Mouse (Mus musculus) neural tube, embryonic 10.5 days (tissue): ENCODE measurements around the gene Srm.

ENCODE experiments used
- DNase-seq: peaks from one replicate; pipeline ENCODE4 v3.0.0-alpha.2; 2017; ENCODE audit warnings: low spot score; ENCODE audit errors: extremely low spot score

Gene Srm

DNA sequence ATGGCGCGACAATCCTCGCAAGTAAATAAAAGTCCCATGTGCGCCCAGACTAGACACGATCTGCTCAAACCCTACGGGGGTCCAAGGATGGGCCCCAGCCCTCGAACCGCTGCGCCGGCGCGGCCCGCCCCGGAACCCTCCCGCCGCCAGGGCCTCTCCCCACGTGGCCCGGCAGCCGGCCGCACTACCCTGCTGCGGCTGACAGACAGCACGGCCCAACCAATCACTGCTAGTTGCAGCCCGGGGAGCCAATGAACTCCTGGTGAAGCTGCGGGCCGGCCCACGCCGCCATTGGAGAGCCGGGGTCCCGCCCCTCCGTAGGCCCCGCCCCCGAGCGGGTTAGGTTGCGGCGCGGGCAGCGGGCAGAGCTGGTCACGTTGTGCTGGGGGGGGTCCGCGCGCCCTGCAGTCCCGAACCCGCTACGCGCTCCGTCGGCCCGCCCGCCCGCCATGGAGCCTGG lies at the start of gene Srm:
Srm (plus strand) TSS at position 333 of the 460 bp plus-strand sequence.
- DNase-seq: peak; percentile 94

DNA sequence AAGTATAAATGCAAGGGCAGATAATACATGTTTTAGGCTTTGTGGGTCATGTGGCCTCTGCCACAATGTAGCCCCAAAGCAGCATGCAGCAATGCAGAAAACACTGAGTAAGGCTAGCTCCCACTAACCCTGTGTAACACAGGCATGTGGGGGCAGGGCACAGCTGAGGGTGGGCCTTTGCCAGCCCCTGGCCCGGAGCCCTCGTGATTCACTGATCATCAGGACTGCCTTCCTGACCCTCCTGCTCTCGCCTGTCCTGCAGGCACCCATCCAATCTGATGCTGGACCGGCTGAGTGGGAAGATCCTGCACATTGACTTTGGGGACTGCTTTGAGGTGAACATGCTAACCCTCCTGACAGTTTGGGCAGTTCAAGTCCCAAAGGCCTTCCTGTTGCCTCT lies 42.2 kb upstream of the Srm start:
- DNase-seq: no peak

DNA sequence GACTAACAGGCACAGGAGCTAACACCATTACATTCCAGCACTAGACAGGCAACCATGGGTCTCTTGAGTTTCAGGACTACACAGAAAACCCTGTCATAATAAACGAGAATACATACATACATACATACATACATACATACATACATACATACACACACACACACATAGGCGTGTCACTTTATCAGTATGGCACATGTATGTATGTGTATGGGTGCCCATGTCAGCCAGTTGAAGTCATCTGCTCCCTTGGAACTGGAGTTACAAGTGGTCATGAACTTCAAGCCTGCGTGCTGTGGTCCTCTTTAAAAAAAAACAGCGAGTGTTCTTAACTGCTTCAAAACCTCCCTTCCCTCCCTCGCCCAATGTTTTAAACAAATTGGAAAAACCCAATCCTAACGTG lies 33.5 kb upstream of the Srm start:
- no peak for DNase-seq

DNA sequence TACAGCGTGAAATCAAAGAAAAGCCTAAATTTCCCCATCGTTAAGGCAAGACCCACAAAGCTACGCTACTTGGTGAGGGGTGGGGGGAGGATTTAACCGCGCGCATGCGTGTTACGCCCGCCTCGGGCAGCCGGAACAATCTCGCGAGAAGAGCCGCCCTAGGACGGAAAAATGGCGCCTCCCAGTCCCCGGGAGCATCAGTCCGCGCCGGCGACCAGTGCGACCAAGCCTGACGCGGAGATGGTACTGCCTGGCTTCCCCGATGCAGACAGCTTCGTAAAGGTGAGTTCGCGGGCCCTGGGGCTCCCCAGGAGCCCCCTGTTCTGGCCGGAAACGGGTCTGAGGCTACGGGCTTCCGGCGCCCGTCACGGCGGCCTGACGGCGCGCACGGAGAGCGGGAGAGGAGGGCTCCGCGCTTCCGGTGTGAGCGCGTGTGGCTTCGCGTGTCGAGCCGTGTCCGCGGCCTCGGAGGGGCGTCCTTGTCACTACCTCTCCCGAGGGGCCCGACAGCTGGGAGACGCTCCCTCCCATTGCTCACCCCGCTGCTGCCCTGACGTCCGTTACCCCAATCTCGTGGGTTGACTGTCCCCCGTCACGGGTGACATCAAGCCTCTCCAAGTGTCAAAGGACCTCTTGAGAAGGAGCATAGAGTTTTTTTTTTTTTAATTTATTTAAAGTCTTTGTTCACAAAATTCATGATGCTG lies 32.9 kb upstream of the Srm start, which contains the start of gene Exosc10:
Exosc10 (plus strand) TSS at position 133 of the 704 bp plus-strand sequence.
- DNase-seq: peak; percentile 88

DNA sequence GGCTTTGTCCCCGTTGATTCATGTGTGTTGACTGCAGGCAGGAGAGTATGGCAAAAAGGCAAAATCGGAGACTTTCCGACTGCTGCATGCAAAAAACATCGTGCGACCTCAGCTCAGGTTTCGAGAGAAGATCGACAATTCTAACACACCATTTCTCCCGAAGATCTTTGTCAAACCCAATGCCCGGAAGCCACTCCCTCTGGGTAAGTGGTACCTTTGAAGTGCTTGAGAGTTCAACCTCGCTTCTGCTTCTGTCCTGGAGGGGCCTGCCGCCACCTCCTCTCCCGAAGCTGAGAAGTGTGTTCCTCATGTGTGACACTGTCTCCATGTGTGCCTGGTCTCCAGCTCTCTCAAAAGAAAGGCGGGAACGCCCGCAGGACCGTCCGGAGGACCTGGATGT lies 28.6 kb upstream of the Srm start:
- DNase-seq: no peak

DNA sequence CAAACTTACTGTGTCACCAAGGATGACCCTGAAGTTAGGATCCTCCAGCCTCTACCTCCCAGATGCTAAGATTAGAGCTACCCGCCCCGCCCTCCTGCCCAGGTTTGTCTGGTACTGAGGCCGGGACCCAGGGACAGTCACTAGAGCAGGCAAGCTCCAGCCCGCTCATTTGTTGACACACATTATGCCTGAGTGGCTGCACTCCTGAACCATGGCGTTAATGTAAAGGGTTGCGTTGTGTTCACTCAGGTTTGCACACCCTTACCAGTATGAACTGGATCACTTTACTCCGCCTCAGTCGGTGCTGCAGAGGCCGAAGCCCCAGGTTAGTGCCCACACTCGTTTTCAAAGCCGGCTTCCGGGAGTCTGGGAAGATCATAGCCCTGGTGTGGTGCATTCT lies 27.7 kb upstream of the Srm start:
- no peak for DNase-seq

DNA sequence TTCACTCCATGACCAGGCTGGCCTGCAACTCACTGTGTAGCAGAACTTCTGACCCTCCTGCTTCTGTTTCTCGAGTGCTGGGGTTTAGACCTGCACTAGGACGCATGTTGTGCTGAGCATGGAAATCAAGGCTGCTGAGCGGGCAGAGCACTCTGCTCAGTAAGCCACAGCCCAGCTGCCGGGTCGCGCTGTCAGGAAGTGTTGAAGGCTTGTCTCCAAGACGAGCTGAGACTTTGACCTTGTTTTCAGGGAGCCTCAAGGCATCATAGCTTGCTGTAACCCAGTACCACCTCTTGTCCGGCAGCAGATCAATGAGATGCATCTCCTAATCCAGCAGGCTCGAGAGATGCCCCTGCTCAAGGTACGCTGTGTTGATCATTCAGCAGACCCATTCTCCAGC lies 21.2 kb upstream of the Srm start:
- no peak for DNase-seq

DNA sequence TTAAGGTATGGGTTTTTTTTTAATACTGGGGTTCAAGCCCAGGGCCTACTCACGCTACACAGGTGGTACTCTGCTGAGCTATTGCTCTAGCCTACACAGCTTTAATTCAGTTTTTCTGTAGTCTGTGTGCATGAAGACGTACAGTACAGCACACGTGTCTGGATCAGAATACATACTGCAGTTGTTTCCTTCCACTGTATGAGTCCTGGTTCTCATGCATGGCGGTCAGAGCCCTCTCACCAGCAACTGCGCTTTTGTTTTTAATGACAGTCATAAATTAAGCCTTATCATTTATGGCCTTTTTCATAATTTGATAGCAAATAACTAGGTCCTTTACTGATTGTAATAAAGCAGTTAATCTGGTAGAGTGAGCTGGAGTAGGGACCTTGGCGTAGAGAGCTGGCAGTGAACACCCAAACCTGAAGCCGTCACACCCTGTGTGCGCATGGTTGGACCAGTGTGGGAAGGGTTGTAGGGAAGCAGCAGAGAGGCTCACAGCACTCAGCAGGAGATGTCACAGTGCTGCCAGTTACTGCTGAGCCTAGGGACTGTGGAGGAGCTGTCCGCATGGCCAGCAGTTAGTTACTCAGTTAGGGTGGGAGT lies 20.5 kb upstream of the Srm start:
- DNase-seq: no peak

DNA sequence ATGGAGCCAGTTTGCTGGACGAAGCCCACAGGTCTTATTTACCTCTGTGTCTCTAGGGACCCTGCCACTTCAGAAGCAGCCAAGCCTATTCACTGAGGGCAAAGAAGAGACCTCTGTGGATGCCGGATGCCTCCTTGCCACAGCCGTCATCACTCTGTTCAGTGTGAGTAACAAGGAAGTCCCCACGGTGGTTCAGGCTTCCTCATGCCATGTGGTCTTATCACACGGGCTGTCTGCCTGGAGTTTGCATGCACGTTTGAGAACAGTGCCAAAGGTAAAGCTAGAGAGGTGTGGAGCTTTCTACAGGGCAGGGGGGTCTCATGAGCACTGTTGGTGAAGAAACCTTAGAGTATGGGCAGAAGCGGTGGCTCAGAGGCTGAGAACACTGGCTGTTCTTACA lies 18.1 kb upstream of the Srm start:
- DNase-seq: no peak

DNA sequence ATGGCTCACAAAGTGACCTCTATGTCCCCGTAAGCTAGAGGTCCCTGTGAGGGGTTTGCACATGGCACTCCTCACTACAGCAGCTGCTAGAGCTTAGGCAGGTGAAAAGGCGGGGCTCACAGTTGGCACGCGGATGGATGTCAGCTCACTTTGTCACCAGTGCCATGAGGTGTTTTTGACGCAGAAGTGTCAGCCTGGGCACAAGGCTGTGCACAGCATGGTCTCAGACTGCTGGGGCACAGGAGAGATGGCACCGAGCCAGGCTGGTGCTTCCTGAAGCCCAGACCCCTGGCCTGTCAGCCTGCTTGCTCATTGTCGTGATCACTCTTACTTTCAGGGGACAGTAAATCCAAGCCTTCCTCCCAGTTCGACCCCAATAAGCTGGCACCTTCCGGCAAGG lies 10.5 kb upstream of the Srm start:
- no peak for DNase-seq

DNA sequence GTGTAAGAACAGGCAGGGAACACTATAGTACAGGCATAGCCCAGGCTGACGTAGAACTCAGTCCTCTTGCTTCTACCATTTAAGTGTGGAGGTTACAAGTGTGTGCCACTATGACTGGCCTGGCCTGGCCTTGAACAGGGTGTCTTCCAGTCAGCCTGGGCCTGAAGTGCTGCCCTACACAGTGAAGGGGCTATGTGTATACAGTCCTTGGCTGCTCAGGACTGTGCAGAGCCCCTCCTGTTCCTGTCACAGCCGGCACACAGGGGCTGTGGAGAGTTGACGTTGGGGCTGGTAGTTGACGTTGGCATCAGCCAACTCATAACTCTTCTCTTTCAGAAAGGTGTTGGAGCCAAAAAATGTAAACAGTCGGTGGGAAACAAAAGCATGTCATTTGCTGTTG lies 9.9 kb upstream of the Srm start:
- DNase-seq: no peak

DNA sequence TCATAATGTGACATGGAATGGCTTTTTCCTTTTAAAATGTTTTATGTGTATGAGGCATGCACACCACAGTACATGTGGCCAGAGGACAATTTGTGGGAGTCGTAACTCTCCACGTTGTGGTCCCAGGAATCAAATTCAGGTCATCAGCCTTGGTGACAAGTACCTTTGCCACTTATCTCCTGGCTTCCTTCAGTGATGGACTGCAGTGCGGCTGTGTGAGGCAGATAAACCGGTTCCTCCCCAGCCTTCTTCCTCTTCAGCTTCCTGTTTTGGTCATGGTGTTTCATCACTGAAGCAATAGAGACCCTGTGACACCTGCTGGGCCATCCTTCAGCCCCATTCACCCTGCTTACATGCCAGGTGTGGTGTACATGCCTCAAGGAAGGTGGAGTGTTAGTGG lies 8.0 kb upstream of the Srm start:
- no peak for DNase-seq

DNA sequence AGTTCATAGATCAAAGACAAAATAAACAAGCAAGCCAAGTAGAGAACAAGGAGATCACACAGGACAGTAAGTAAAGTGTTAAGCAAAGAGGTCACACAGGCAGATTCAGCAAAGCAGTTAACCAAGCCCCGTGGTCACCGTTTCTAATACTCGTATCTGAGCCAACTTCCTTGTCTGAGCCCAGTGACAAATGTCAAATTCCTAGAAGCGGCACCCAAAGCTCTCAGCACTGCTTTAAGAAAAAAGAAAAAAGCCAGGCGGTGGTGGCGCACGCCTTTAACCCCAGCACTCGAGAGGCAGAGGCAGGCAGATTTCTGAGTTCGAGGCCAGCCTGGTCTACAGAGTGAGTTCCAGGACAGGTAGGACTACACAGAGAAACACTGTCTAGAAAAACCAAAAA lies 4.7 kb upstream of the Srm start:
- no peak for DNase-seq

DNA sequence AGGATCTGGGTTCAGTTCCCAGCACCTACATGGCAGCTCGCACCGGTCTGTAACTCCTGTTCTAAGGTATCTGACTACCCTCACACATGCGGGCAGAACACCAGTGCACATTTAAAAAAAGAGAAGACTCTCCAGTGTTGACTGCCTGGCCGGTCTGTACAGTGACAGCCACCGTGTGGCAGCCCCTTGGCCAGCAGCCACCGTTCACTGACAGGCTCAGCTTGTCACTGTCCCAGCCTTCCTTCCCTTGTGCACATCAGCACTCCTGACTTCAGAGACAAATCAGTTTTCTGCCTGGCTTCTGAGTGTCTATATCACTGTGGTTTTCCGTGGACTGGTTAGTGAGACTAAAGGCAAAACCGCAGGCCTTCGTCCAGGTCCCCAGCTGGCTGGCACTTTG lies 2.5 kb upstream of the Srm start:
- no peak for DNase-seq

DNA sequence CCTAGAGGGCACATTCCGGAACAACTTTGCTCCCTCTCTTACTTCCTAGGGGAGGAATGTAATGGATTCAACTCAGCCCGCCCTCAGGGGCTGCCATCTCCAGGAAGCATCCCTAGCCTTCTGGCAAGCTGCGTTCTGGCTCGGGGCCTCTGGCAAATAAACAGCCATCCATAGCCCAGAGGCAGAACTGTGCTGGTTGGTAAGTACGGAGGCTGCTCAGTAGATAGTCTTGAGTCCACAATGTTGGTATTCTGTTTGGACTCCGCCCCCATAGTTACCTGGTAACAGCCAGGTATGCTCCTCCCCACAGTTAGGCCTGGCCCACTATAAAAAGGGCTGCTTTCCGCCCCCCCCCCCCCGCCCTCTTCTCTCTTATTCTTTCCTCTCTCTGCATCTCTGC lies 1.7 kb upstream of the Srm start:
- DNase-seq: no peak

DNA sequence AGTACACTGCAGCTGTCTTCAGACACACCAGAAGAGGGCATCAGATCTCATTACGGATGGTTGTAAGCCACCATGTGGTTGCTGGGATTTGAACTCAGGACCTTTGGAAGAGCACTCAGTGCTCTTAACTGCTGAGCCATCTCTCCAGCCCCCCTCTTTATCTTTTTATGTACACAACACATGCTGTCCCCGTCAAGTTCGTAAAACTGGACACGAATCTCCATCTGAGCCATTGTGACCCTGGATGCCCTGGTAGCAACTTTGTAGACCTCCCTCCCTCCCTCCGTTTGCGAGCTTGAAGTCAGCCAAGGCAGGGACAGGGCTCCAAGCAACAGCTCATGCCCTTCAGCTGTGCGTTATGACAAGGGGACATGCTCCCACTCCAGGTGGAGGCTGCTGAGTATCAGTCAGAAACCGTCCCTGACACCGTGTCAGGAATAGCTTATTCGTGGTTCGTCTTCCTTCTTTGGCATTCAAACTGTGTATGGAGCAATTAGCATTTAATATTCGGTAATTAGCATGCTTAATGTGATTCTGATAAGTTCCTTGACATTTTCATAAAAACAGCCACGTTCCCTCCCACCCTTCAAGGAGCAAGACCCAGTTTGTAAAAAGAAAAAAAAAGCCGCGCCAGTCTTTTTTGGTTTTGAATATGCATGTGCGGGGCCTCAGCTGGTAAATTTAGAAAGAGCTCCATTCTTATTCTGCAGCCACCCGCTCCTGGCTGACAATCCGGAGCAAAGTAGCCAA lies 707 bp upstream of the Srm start:
- peak; percentile 55 for DNase-seq

DNA sequence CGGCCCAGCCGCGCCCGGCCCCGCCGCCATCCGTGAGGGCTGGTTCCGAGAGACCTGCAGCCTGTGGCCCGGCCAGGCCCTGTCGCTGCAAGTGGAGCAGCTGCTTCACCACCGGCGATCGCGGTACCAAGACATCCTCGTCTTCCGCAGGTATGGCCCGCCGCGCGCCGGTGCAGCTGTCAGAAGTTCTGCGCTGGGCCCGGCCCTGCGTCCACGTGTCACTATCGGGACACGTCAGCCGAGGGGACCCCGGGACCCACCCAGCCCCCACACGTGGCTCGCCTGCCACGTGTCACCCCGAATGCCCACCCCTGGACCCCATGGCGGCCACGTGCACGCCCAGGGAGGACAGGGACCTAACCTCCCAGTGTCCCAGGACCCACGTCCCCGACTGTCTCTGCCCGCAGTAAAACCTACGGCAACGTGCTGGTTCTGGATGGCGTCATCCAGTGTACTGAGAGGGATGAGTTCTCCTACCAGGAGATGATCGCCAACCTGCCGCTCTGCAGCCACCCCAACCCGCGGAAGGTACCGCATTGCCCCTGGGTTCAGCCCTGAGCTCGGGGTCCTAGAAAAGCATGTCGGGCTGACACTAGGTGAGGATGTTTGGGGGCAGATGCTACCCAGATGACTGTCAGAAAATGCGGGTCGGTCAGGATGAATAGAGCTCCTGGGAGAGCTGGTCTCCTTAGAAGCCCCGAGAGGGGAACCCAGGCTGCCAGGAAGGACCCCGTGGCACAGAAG lies 506 bp downstream of the Srm start:
- DNase-seq: peak; percentile 38

DNA sequence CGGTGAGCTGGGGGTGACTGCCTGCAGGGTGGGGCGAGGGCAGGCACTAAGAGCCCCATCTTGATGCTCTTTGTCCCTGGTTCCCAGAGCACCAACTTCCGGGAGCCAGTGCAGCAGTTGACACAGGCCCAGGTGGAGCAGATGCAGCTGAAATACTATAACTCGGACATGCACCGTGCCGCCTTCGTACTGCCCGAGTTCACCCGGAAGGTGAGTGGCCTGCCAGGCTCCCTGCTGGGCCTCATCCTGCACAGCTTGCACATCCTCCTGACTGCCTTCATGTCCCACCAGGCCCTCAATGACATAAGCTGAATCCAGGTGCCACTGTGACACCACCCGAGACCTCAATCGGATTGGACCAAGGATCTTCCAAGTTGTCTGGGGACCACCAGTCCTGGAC lies 2.7 kb downstream of the Srm start:
- DNase-seq: no peak

DNA sequence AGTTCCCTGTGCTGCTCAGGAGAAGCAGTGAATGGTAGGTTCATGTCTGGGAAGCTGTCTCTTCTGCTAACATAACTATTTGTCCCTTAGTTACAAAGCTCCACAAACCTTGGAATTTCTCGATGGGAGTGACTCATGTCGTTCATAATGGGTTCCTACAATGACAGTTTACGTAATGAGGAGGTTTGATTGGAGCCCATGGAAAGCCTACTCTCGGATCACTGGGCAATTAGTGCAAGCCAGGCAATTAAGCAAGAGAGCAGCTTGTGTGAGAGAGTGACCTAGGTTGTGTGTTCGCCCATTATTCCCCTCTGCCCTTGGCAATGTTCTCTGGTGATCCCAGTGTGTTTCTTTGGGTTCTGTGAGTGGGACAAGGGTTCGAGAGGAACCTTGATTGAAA lies 4.6 kb downstream of the Srm start:
- no peak for DNase-seq

DNA sequence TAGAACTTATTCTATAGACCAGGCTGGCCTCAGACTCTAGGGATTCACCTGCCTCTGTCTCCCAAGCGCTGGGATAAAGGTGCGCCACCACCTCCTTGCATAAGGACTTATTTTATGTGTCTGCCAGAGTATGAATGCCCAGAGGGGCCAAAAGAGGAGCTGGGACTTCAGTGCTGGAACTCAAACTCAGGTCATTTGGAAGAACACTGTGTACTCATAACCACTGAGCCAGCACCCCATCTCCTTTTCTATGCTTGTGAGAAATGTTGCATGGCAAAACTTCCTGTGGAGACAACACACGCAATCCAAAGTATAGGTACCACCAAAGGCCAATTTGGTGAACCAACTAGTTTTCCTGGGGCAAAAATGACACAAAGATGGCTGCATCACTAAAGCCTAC lies 5.4 kb downstream of the Srm start:
- no peak for DNase-seq

DNA sequence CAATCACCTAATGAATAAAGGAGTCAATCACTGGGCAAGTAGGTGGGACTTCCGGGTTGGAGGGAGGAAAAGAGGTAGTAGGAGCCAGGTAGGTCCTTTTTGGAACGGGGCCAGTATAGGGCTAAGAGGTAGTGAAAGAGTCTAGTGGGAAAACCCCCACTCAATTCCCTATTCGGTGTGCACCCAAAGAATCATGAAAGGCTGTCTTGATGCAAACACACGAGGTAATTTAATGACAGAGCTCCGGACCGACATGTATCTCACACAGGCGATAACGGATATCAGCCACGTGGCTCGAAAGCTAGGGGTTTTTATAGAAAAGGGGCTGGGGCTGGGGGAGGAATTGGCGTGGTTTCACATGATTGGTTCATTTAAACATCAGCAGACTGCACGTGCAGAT lies 7.5 kb downstream of the Srm start:
- DNase-seq: no peak

DNA sequence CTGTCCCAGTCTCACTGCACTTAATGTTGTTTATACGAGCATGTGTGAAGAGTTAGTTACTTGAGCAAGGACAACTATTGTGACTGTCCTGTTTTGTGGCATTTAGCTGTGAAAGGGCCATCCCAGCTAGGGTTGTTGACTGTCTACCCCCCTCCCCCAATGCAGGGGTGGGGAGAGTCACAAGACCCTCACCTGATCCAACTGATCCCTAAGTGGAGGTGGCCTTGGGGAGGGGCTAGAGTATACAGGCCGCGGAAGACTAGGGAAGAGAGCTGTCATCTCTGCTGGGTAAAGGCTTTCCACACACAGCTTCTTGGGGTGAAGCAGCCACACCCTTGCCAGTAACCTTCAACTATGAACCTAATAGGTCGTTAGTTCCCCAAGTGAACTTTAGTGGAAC lies 9.0 kb downstream of the Srm start:
- DNase-seq: no peak
